Mouse (Mus musculus) kidney, adult 2 months (tissue): Measurements from ENCODE around the gene Slc26a1.

Experiments
- CTCF ChIP-seq: fragments of 200-500 bp; conservative IDR thresholded peaks from 2 replicates; pipeline ENCODE4 v1.5.1; 2011; ENCODE audit warnings: low read depth, mild to moderate bottlenecking, control low read depth, low read length, moderate library complexity, mixed read lengths; ENCODE audit not compliant: insufficient read depth, insufficient read length
- POLR2A ChIP-seq: fragments of 200-500 bp; IDR thresholded peaks from one replicate; pipeline ENCODE4 v1.6.1; 2011; ENCODE audit warnings: low read depth, low read length, control low read depth

DNA sequence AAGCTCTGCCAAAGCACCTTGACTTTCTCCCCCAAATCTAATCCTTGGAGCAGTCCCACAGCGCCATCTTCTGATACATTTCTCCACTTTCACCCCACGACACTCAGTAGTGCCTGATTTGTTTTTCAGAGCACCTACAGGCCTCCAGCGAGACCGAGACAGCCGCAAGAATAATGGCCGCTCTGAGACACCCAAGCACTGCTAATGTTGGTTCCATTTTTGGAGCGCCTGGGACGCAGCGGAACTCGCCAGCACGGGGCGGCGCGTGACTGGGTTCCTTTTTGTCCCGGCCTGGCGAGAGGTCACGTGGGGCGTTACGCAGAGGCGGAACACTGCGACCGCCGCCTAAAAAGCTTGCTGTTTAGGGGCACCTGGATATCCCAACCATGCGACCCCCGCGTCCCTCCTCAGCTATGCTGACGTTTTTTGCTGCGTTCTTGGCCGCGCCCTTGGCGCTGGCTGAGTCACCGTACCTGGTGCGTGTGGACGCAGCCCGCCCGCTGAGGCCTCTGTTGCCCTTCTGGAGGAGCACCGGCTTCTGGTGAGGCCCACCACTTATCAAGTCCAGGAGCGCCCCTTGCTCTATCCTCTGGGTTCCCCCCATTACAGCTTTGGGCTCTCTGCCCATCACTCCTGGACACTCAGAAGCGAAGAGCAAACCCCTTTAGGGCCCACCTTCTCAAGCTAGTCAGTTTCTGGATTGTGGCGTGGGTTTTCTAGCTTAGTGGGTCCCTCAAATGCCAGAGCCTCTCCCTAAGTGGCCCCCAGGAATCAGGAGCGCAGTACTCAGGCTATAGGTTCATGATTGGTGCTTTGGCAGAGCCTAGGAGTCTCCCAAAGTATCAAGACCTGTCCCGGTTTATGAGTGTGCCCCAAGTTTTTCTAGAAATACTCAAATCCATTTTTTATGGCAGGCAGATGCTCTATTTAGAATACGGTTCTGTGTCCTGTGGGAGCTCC lies 6.1 kb downstream of the Slc26a1 start, which contains the start of gene Dgkq:
- TF ChIP-seq CTCF (peak; percentile 59), POLR2A (peak; percentile 66)
